Mouse (Mus musculus): ENCODE results near the gene Alkbh2. TPM values are rescaled to one million over a fixed set of nuclear protein-coding genes. Genes with fewer than 3 reads are reported as not detected.

Alkbh2 gene
- not detected for polyA plus RNA-seq (2014; fragmentation: Illumina TruSeq; extraction: RNeasy Lipid Tissue Mini Kit (QIAGEN cat#74804))

GRCm38 (mm10) chr5:114127374-114128349, at the start of gene Alkbh2:
Gene Alkbh2, minus strand, starts transcription at chr5:114128218.

GRCm38 (mm10) chr5:114146028-114146888, 18.2 kb upstream of the Alkbh2 start, which contains the start of gene Acacb:
Gene Acacb, plus strand, starts transcription at chr5:114146535.

GRCm38 (mm10) chr5:114130211-114130605, 2.2 kb upstream of the Alkbh2 start, which contains the start of gene Ung:
Gene Ung, plus strand, starts transcription at chr5:114130386.

GRCm38 (mm10) chr5:114091057-114091807, 36.8 kb downstream of the Alkbh2 start, which contains the start of gene Svop:
Gene Svop, minus strand, starts transcription at chr5:114091570.

Other genes starting within 250 kb of the Alkbh2 start
- 13.1 TPM for gene Coro1c, start 219.5 kb downstream of the Alkbh2 start, polyA plus RNA-seq (2014; fragmentation: Illumina TruSeq; extraction: RNeasy Lipid Tissue Mini Kit (QIAGEN cat#74804))
- 3.3 TPM for gene Ssh1, start 134.3 kb downstream of the Alkbh2 start, polyA plus RNA-seq (2014; fragmentation: Illumina TruSeq; extraction: RNeasy Lipid Tissue Mini Kit (QIAGEN cat#74804))
- not detected for gene Dao, start 124.5 kb downstream of the Alkbh2 start, polyA plus RNA-seq (2014; fragmentation: Illumina TruSeq; extraction: RNeasy Lipid Tissue Mini Kit (QIAGEN cat#74804))
- gene Usp30, start 62.8 kb downstream of the Alkbh2 start, polyA plus RNA-seq (2014; fragmentation: Illumina TruSeq; extraction: RNeasy Lipid Tissue Mini Kit (QIAGEN cat#74804)) = 3.6 TPM
- gene Svop, start 36.6 kb downstream of the Alkbh2 start, polyA plus RNA-seq (2014; fragmentation: Illumina TruSeq; extraction: RNeasy Lipid Tissue Mini Kit (QIAGEN cat#74804)) = not detected
- 2.6 TPM for gene Ung, start 2.2 kb upstream of the Alkbh2 start, polyA plus RNA-seq (2014; fragmentation: Illumina TruSeq; extraction: RNeasy Lipid Tissue Mini Kit (QIAGEN cat#74804))
- 1.4 TPM for gene Acacb, start 18.3 kb upstream of the Alkbh2 start, polyA plus RNA-seq (2014; fragmentation: Illumina TruSeq; extraction: RNeasy Lipid Tissue Mini Kit (QIAGEN cat#74804))
- not detected for gene Foxn4, start 145.6 kb upstream of the Alkbh2 start, polyA plus RNA-seq (2014; fragmentation: Illumina TruSeq; extraction: RNeasy Lipid Tissue Mini Kit (QIAGEN cat#74804))
- 0.37 TPM for gene Myo1h, start 160.9 kb upstream of the Alkbh2 start, polyA plus RNA-seq (2014; fragmentation: Illumina TruSeq; extraction: RNeasy Lipid Tissue Mini Kit (QIAGEN cat#74804))

All from ovary, adult 10 weeks (tissue).